Mouse (Mus musculus) erythroblast, embryonic 14.5 days (primary cell): Measurements from ENCODE around the gene Eaf1.

Experiments used
- GATA1 ChIP-seq: IDR thresholded peaks from 2 replicates; pipeline ENCODE4 v1.6.1; 2012; ENCODE audit warnings: low read length, inconsistent platforms, mixed read lengths
- TAL1 ChIP-seq: IDR thresholded peaks from 3 replicates; pipeline ENCODE4 v1.6.1; 2012; ENCODE audit warnings: low read length, inconsistent platforms, mixed read lengths

- TF ChIP-seq GATA1 (no peak), TAL1 (no peak)
Observed at GRCm38 (mm10) chr14:31469711-31470110, 24.5 kb upstream of the Eaf1 start.
